Mouse (Mus musculus) heart, adult 2 months (tissue): ENCODE data around the gene Rps19.

ENCODE experiments used
- CTCF ChIP-seq: fragments of 200-600 bp; IDR thresholded peaks from 2 replicates; pipeline ENCODE4 v1.8.1; 2022; ENCODE audit warnings: antibody characterized with exemption, mild to moderate bottlenecking, moderate library complexity
- POLR2A ChIP-seq: fragments of 200-500 bp; IDR thresholded peaks from 2 replicates; pipeline ENCODE4 v1.6.1; 2011; ENCODE audit warnings: mild to moderate bottlenecking, low read depth, low read length, control low read depth; ENCODE audit not compliant: insufficient read depth

GRCm38 (mm10) chr7:24903444-24903825, 19.3 kb downstream of the Rps19 start:
- no peak for TF ChIP-seq CTCF
- no peak for TF ChIP-seq POLR2A
